In the genomic region with DNA sequence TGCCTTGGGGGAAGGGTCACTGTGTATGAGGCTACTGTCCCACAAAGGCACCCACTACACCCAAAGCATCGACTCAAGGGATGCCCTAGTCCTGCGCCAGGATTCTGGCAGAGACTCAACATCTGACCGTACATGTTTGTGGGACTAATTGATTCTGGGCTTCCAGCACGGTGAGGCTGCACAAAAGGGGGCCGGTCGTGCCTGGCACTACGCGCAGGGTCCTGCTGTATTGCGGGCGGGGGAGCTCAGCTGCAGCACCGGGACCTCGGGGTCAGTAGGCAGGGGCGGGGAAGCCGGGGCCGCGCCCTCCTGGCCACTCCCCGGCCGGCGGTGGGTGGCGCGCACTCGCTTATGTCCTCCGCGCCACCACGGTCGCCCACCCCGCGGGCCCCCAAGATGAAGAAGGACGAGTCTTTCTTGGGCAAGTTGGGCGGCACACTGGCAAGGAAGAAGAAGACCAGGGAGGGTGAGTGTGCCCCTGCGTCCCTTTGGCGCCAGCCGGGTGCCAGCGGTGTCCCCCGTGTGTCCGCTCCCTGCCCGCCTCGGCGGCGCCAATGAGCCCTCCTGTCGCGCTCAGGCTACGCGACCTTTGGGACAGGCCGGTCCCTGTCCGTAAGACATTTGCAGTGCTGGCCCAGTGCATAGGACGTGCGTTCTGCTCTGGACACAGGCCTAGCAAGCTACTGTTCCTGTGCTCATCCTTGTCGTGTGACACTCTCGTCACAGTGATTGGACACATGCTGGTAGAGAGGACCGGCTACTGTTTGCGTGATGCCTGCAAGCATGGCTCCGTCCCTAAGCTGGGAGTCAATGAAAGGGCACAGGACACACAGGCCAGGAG, we compare ENCODE assay signal across 8 mouse cellular contexts. TPM values are rescaled to one million over a fixed set of nuclear protein-coding genes. Genes with fewer than 3 reads are reported as not detected.
DNase-seq lines count a peak whose midpoint lies in the region; ATAC-seq and TF ChIP-seq lines count a peak whose summit lies in the region.

A gene (plus strand): TSS at position 323 of the 841 bp plus-strand sequence.

- H3K4me3 ChIP-seq in embryonic facial prominence, embryonic 10.5 days = peak within 1 kb of the TSS; percentile 77
- H3K4me3 ChIP-seq in intestine, postnatal 0 days (ENCODE audit: low read depth, low read length) = peak within 1 kb of the TSS; percentile 49
- H3K4me3 ChIP-seq in limb, embryonic 10.5 days = peak within 1 kb of the TSS; percentile 66

- H3K36me3 ChIP-seq in embryonic facial prominence, embryonic 10.5 days (replicated peaks) = peaks cover 7% of the 10 kb centered on the region
- no peaks in the 10 kb centered on the region for H3K36me3 ChIP-seq in intestine, postnatal 0 days (ENCODE audit: control insufficient read depth, insufficient read depth)
- peaks cover 15% of the 10 kb centered on the region for H3K36me3 ChIP-seq in limb, embryonic 10.5 days

- no peaks in the 10 kb centered on the region for H3K9me3 ChIP-seq in embryonic facial prominence, embryonic 10.5 days
- H3K9me3 ChIP-seq in intestine, postnatal 0 days (ENCODE audit: control insufficient read depth) = no peaks in the 10 kb centered on the region
- no peaks in the 10 kb centered on the region for H3K9me3 ChIP-seq in limb, embryonic 10.5 days (replicated peaks)

- peaks cover 18% of the 10 kb centered on the region for H3K27me3 ChIP-seq in embryonic facial prominence, embryonic 10.5 days (replicated peaks; ENCODE audit: low read depth, poor library complexity, severe bottlenecking)
- H3K27me3 ChIP-seq in intestine, postnatal 0 days (replicated peaks; ENCODE audit: control insufficient read depth, insufficient read depth, low read length) = peaks cover 13% of the 10 kb centered on the region
- H3K27me3 ChIP-seq in limb, embryonic 10.5 days (ENCODE audit: low read depth, poor library complexity, severe bottlenecking) = no peaks in the 10 kb centered on the region

- H3K9ac ChIP-seq in intestine, postnatal 0 days (ENCODE audit: low read depth, low read length) = peak within 1 kb of the TSS; percentile 32; the same call in 1 of the 2 replicates

- peak; percentile 29 to 48 for DNase-seq in right cerebral cortex, adult 2 months (ENCODE audit: low spot score in 2 of 2)
- DNase-seq in right cerebral cortex, adult 18-20 months = no peak
- peak; percentile 79 for DNase-seq in embryonic facial prominence, embryonic 10.5 days (ENCODE audit: low spot score)
- peak; percentile 79 for DNase-seq in limb, embryonic 10.5 days (ENCODE audit: low spot score)
- peak; percentile 60 to 80 for DNase-seq in spleen, postnatal 4 days (ENCODE audit: low spot score in 2 of 2)

- peaks cover 48% of the 10 kb centered on the region for H3K4me1 ChIP-seq in embryonic facial prominence, embryonic 10.5 days
- no peaks in the 10 kb centered on the region for H3K4me1 ChIP-seq in intestine, postnatal 0 days (replicated peaks; ENCODE audit: control insufficient read depth, insufficient read depth, low read length)
- H3K4me1 ChIP-seq in limb, embryonic 10.5 days = peaks cover 45% of the 10 kb centered on the region

- WGBS in embryonic facial prominence, embryonic 10.5 days = under 1% methylated on average over 53 of the region's 53 CpGs
- WGBS in intestine, postnatal 0 days = 2% methylated on average over 52 of the region's 53 CpGs
- under 1% methylated on average over 53 of the region's 53 CpGs for WGBS in limb, embryonic 10.5 days

- no peak for TF ChIP-seq CTCF in intestine, postnatal 0 days (IDR thresholded peaks at IDR 0.05; ENCODE audit: low read depth)

- peak within 1 kb of the TSS; percentile 78 for H3K4me2 ChIP-seq in intestine, postnatal 0 days (replicated peaks; ENCODE audit: low read depth)

- ATAC-seq in granulocyte monocyte progenitor cell, adult 5-6 weeks (replicated peaks; ENCODE audit: poor library complexity, severe bottlenecking) = peak; percentile 58
- ATAC-seq in intestine, postnatal 0 days = 0 out of 2 replicates have a peak, but pooled peaks have one; percentile 26
- ATAC-seq in megakaryocyte-erythroid progenitor cell, adult 5-6 weeks (replicated peaks; ENCODE audit: low FRiP score, low TSS enrichment, poor library complexity, severe bottlenecking) = peak; percentile 13; the same call in 1 of the 2 replicates

- H3K27ac ChIP-seq in embryonic facial prominence, embryonic 10.5 days (replicated peaks) = peak within 1 kb of the TSS; percentile 90
- H3K27ac ChIP-seq in intestine, postnatal 0 days (ENCODE audit: low read depth, low read length) = no peak within 1 kb of the TSS
- H3K27ac ChIP-seq in limb, embryonic 10.5 days = peak within 1 kb of the TSS; percentile 91

RNA-seq across cellular contexts. Expression of the gene that starts here (rescaled TPM):
- 7.1 and 8.4 TPM in 2 replicates for polyA plus RNA-seq in embryonic facial prominence, embryonic 10.5 days (2016; fragmentation: Nextera tagmentation; extraction: Ambion mirVana)
- 3.9 and 4.3 TPM in 2 replicates for total RNA-seq in granulocyte monocyte progenitor cell, adult 5-6 weeks (2014; fragmentation: Nextera tagmentation)
- 0.36 and 0.43 TPM in 2 replicates for total RNA-seq in granulocyte monocyte progenitor cell, adult 5-6 weeks (2017)
- polyA plus RNA-seq in intestine, postnatal 0 days (2015; fragmentation: Nextera tagmentation; extraction: Ambion mirVana) = 2.6 and 2.8 TPM in 2 replicates
- polyA plus RNA-seq in limb, embryonic 10.5 days (2016; fragmentation: Nextera tagmentation; extraction: Ambion mirVana) = 9.0 and 11.0 TPM in 2 replicates
- total RNA-seq in megakaryocyte-erythroid progenitor cell, adult 5-6 weeks (2014; fragmentation: Nextera tagmentation) = 28.9 and 29.8 TPM in 2 replicates
- 2.1 and 3.2 TPM in 2 replicates for total RNA-seq in megakaryocyte-erythroid progenitor cell, adult 5-6 weeks (2017)
